In the genomic region with DNA sequence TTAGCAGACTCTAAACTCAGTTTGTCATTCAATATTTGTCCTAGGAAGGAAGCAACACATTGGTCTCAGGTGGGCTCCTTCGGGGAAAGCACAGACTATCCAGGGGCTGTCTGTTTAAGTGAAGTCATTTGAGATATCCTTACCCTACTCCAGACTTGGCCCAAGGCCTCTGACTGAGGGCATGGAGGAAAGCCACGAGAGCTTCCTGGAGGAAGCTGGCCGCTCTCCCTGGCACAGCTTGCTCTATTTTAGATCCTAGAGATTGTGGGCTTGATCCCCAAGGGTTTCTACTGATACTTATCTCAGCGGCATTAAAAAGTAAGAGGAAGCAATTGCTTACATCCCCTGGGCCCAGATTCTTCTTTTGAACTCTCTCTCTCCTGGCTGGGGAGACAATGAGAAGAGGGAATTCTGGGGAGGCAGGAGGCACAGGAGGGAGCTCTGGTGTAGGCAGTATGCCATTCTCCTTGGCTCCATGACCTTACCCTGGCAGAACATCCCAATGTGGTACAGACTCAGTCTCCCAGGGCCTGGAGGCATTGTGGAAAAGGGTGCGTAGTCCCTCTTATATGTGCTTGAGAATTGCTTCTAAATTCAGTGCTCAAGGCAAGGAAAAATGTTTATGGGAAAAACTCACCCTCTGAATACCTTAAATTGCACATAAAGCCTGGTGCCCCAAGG, we compare ENCODE assay signal across 17 mouse cellular contexts. TPM values are rescaled to one million over a fixed set of nuclear protein-coding genes. Genes with fewer than 3 reads are reported as not detected.
DNase-seq lines count a peak whose midpoint lies in the region; ATAC-seq and TF ChIP-seq lines count a peak whose summit lies in the region.
"Had no signal": no experiment of that assay in that cellular context is flagged by ENCODE, and none has a peak within 500 bp of the region (broad histone marks: within the 10 kb centered on the region; RNA-seq: fewer than 3 reads in every experiment).

No protein-coding gene starts in this region.

- WGBS in forebrain, postnatal 0 days = 78% methylated on average over 5 of the region's 5 CpGs
- 80% methylated on average over 5 of the region's 5 CpGs for WGBS in forebrain, embryonic 14.5 days
- WGBS in midbrain, embryonic 16.5 days = 73% methylated on average over 5 of the region's 5 CpGs
- WGBS in forebrain, embryonic 12.5 days = 86% methylated on average over 5 of the region's 5 CpGs

- no peak for TF ChIP-seq POLR2A in cortical plate, adult 2 months (IDR thresholded peaks at IDR 0.05; ENCODE audit: extremely low read depth, insufficient read depth, low read length)

- H3K4me1 ChIP-seq in forebrain, postnatal 0 days (ENCODE audit: insufficient read depth) = peaks cover 8% of the 10 kb centered on the region
- no peaks in the 10 kb centered on the region for H3K4me1 ChIP-seq in forebrain, embryonic 14.5 days (ENCODE audit: control insufficient read depth, insufficient read depth, low read length)
- peaks cover 3% of the 10 kb centered on the region; the same call in 1 of the 2 replicates for H3K4me1 ChIP-seq in cortical plate, adult 2 months (ENCODE audit: control insufficient read depth, insufficient read depth, low read length)
- H3K4me1 ChIP-seq in midbrain, embryonic 16.5 days (ENCODE audit: control insufficient read depth, insufficient read depth, low read length) = peaks cover 30% of the 10 kb centered on the region
- peaks cover 12% of the 10 kb centered on the region for H3K4me1 ChIP-seq in forebrain, embryonic 12.5 days

- H3K27ac ChIP-seq in forebrain, postnatal 0 days (ENCODE audit: low read depth, low read length) = no peak overlapping the region
- no peak overlapping the region for H3K27ac ChIP-seq in forebrain, embryonic 14.5 days (ENCODE audit: low read depth, low read length)
- H3K27ac ChIP-seq in cortical plate, adult 2 months (ENCODE audit: insufficient read depth, low read length) = peak overlapping the region; percentile 52; the same call in 1 of the 2 replicates
- no peak overlapping the region for H3K27ac ChIP-seq in midbrain, embryonic 16.5 days (ENCODE audit: low read length)
- no peak overlapping the region for H3K27ac ChIP-seq in forebrain, embryonic 12.5 days
- H3K27ac ChIP-seq: forebrain, embryonic 10.5 days had no signal

- ATAC-seq in forebrain, postnatal 0 days = no peak
- ATAC-seq in forebrain, embryonic 14.5 days = no peak
- no peak for ATAC-seq in midbrain, embryonic 16.5 days
- no peak for ATAC-seq in forebrain, embryonic 12.5 days (ENCODE audit: low FRiP score)
- ATAC-seq: intestine, embryonic 16.5 days; liver, postnatal 0 days had no signal

- no peak for TF ChIP-seq CTCF in forebrain, postnatal 0 days (IDR thresholded peaks at IDR 0.05; ENCODE audit: low read depth)
- TF ChIP-seq CTCF in cortical plate, adult 2 months (IDR thresholded peaks at IDR 0.05; ENCODE audit: extremely low read depth, insufficient read depth, low read length) = no peak

- no peak overlapping the region for H3K4me3 ChIP-seq in forebrain, postnatal 0 days (ENCODE audit: low read depth, low read length)
- H3K4me3 ChIP-seq in forebrain, embryonic 14.5 days (ENCODE audit: low read depth, low read length) = no peak overlapping the region
- peak overlapping the region; percentile 81 for H3K4me3 ChIP-seq in cortical plate, adult 2 months (ENCODE audit: insufficient read depth, low read length)
- H3K4me3 ChIP-seq in midbrain, embryonic 16.5 days (ENCODE audit: low read depth, low read length) = no peak overlapping the region
- H3K4me3 ChIP-seq in forebrain, embryonic 12.5 days (replicated peaks) = no peak overlapping the region
- H3K4me3 ChIP-seq: forebrain, embryonic 10.5 days had no signal

- H3K27me3 ChIP-seq in forebrain, postnatal 0 days (ENCODE audit: insufficient read depth, low read length) = peaks cover 7% of the 10 kb centered on the region
- peaks cover 35% of the 10 kb centered on the region for H3K27me3 ChIP-seq in forebrain, embryonic 14.5 days (replicated peaks; ENCODE audit: control insufficient read depth, insufficient read depth, low read length)
- H3K27me3 ChIP-seq in midbrain, embryonic 16.5 days (ENCODE audit: control insufficient read depth, insufficient read depth, low read depth, low read length) = peaks cover 15% of the 10 kb centered on the region
- peaks cover 63% of the 10 kb centered on the region for H3K27me3 ChIP-seq in forebrain, embryonic 12.5 days

- no peak overlapping the region for H3K9ac ChIP-seq in forebrain, postnatal 0 days
- no peak overlapping the region for H3K9ac ChIP-seq in forebrain, embryonic 14.5 days (ENCODE audit: low read length)
- no peak overlapping the region for H3K9ac ChIP-seq in midbrain, embryonic 16.5 days (ENCODE audit: low read depth, low read length)
- H3K9ac ChIP-seq in forebrain, embryonic 12.5 days = no peak overlapping the region
- H3K9ac ChIP-seq: liver, postnatal 0 days had no signal

- peak overlapping the region; percentile 69 for H3K4me2 ChIP-seq in forebrain, postnatal 0 days (ENCODE audit: low read depth)
- no peak overlapping the region for H3K4me2 ChIP-seq in forebrain, embryonic 14.5 days (ENCODE audit: low read length)
- H3K4me2 ChIP-seq in midbrain, embryonic 16.5 days (ENCODE audit: low read length) = peak overlapping the region; percentile 52
- H3K4me2 ChIP-seq in forebrain, embryonic 12.5 days = no peak overlapping the region

- no peaks in the 10 kb centered on the region for H3K36me3 ChIP-seq in forebrain, postnatal 0 days (ENCODE audit: insufficient read depth)
- H3K36me3 ChIP-seq in forebrain, embryonic 14.5 days (ENCODE audit: control insufficient read depth, insufficient read depth, low read length) = no peaks in the 10 kb centered on the region
- H3K36me3 ChIP-seq in midbrain, embryonic 16.5 days (ENCODE audit: control insufficient read depth, insufficient read depth, low read length) = no peaks in the 10 kb centered on the region
- no peaks in the 10 kb centered on the region for H3K36me3 ChIP-seq in forebrain, embryonic 12.5 days (replicated peaks)
- H3K36me3 ChIP-seq: forebrain, embryonic 10.5 days had no signal

- no peaks in the 10 kb centered on the region for H3K9me3 ChIP-seq in forebrain, postnatal 0 days (ENCODE audit: low read length)
- no peaks in the 10 kb centered on the region for H3K9me3 ChIP-seq in forebrain, embryonic 14.5 days (replicated peaks; ENCODE audit: control insufficient read depth, low read length)
- no peaks in the 10 kb centered on the region for H3K9me3 ChIP-seq in midbrain, embryonic 16.5 days (replicated peaks; ENCODE audit: control insufficient read depth, low read length, poor library complexity, severe bottlenecking)
- no peaks in the 10 kb centered on the region for H3K9me3 ChIP-seq in forebrain, embryonic 12.5 days
- H3K9me3 ChIP-seq: forebrain, embryonic 10.5 days had no signal

- DNase-seq in forebrain, postnatal 0 days = no peak
- DNase-seq in forebrain, embryonic 14.5 days (ENCODE audit: low spot score) = no peak
- peak; percentile 91 for DNase-seq in brain, adult 2 months (ENCODE audit: low read depth, low spot score)
- DNase-seq in frontal cortex, postnatal 36 days (ENCODE audit: low spot score in 2 of 2) = no peak
- DNase-seq in right cerebral cortex, postnatal 4 days = no peak
- DNase-seq: adrenal gland, adult 8-10 months; kidney, postnatal 4 days; liver, postnatal 0 days; lung, postnatal 4 days; thymus, postnatal 14 days had no signal

RNA-seq across cellular contexts. Expression of gene Galnt9, which starts 2.7 kb away (rescaled TPM):
- total RNA-seq in forebrain, postnatal 0 days (2014; rRNA removed) = 27.8 and 29.3 TPM in 2 replicates
- polyA plus RNA-seq in forebrain, postnatal 0 days (2015; fragmentation: Nextera tagmentation; extraction: Ambion mirVana) = 20.0 and 21.2 TPM in 2 replicates
- 12.1 and 13.3 TPM in 2 replicates for polyA plus RNA-seq in forebrain, embryonic 14.5 days (2014; fragmentation: Nextera tagmentation; extraction: Ambion mirVana)
- polyA plus RNA-seq in cortical plate, adult 2 months (2012; rRNA removed) = 107 and 110 TPM in 2 replicates
- 22.5 and 23.1 TPM in 2 replicates for polyA plus RNA-seq in midbrain, embryonic 16.5 days (2015; fragmentation: Nextera tagmentation; extraction: Ambion mirVana)
- 3.6 and 6.0 TPM in 2 replicates for polyA plus RNA-seq in forebrain, embryonic 12.5 days (2016; fragmentation: Nextera tagmentation; extraction: Ambion mirVana)
- total RNA-seq: gastrocnemius, adult 18-20 months had no signal
- polyA plus RNA-seq: heart, postnatal 0 days had no signal

Comparison
In these comparisons a context has a peak if more than half of its experiments do, and no peak if none do; other contexts are left out.
1. H3K4me2 ChIP-seq: peak in forebrain, postnatal 0 days (single experiment) and midbrain, embryonic 16.5 days (single experiment); none in forebrain, embryonic 14.5 days (single experiment) and forebrain, embryonic 12.5 days (single experiment).